Mouse (Mus musculus) ES-Bruce4 (cell line): Measurements from ENCODE around the gene Rpl36al. TPM values are rescaled to one million over a fixed set of nuclear protein-coding genes. Genes with fewer than 3 reads are reported as not detected.

ENCODE experiments used
- H3K27ac ChIP-seq: 2 replicates; pipeline ENCODE4 v1.5.1; 2012; ENCODE audit warnings: low read length, inconsistent platforms; ENCODE audit not compliant: insufficient read depth
- H3K27me3 ChIP-seq: 2 replicates; pipeline ENCODE4 v1.6.1; 2012; ENCODE audit warnings: mild to moderate bottlenecking, low read length, inconsistent platforms; ENCODE audit not compliant: control insufficient read depth, poor library complexity, insufficient read depth, severe bottlenecking
- H3K36me3 ChIP-seq: 2 replicates; pipeline ENCODE4 v1.6.1; 2012; ENCODE audit warnings: inconsistent platforms, mild to moderate bottlenecking, low read length, moderate library complexity; ENCODE audit not compliant: control insufficient read depth, poor library complexity, insufficient read depth, severe bottlenecking
- H3K4me1 ChIP-seq: one replicate; pipeline ENCODE4 v1.8.1; 2011; ENCODE audit warnings: low read length; ENCODE audit not compliant: control insufficient read depth, insufficient read depth
- H3K4me3 ChIP-seq: 2 replicates; pipeline ENCODE4 v1.5.1; 2011; ENCODE audit warnings: low read depth, mild to moderate bottlenecking, low read length
- H3K9ac ChIP-seq: 2 replicates; pipeline ENCODE4 v1.6.1; 2012; ENCODE audit warnings: low read depth, mild to moderate bottlenecking, inconsistent platforms; ENCODE audit not compliant: poor library complexity, severe bottlenecking
- H3K9me3 ChIP-seq: replicated peaks from 2 replicates; pipeline ENCODE4 v1.6.1; 2012; ENCODE audit warnings: mild to moderate bottlenecking, low read length, inconsistent platforms; ENCODE audit not compliant: control insufficient read depth, poor library complexity, insufficient read depth, severe bottlenecking
- CTCF ChIP-seq: IDR thresholded peaks from one replicate; pipeline ENCODE4 v1.8.1; 2011; ENCODE audit warnings: low read depth, low read length
- EP300 ChIP-seq: IDR thresholded peaks from 2 replicates; pipeline ENCODE4 v1.6.1; 2011; ENCODE audit warnings: low read depth, low read length; ENCODE audit not compliant: insufficient read depth
- POLR2A ChIP-seq: IDR thresholded peaks from one replicate; pipeline ENCODE4 v1.8.1; 2011; ENCODE audit warnings: low read length; ENCODE audit not compliant: insufficient read depth
- polyA plus RNA-seq: library from polyadenylated mRNA; stranded (reverse); fragments of >200 nt; gene quantifications from 2 replicates; pipeline ENCODE4 v1.2.4, GENCODE M21; 2011; ENCODE audit warnings: low read depth; ENCODE audit not compliant: missing spikeins, insufficient read depth, insufficient read length

Rpl36al gene
- polyA plus RNA-seq, 1 experiment = 714 TPM

- Histone ChIP-seq H3K36me3 (peaks cover 11% of the 10 kb centered on the region), H3K27ac (no peak overlapping the region)
- TF ChIP-seq POLR2A = no peak
- TF ChIP-seq EP300 = no peak
- no peak for TF ChIP-seq CTCF
These were observed 31.3 kb upstream of the Rpl36al start for GRCm38 (mm10) chr12:69215000-69215785.

GRCm38 (mm10) chr12:69214393-69214792 is 30.5 kb upstream of the Rpl36al start:
- Histone ChIP-seq H3K27me3 (no peaks in the 10 kb centered on the region), H3K9ac (no peak overlapping the region), H3K4me3 (no peak overlapping the region), H3K9me3 (no peaks in the 10 kb centered on the region), H3K4me1 (no peaks in the 10 kb centered on the region), H3K36me3 (peaks cover 11% of the 10 kb centered on the region), H3K27ac (no peak overlapping the region)
- TF ChIP-seq EP300 = no peak
- TF ChIP-seq POLR2A = no peak
- no peak for TF ChIP-seq CTCF

More at GRCm38 (mm10) chr12:69215000-69215785, 31.3 kb upstream of the Rpl36al start:
- Histone ChIP-seq H3K9me3 (no peaks in the 10 kb centered on the region), H3K4me1 (no peaks in the 10 kb centered on the region), H3K9ac (no peak overlapping the region), H3K4me3 (no peak overlapping the region), H3K27me3 (no peaks in the 10 kb centered on the region)

- Histone ChIP-seq H3K27me3 (no peaks in the 10 kb centered on the region), H3K4me3 (no peak overlapping the region), H3K27ac (no peak overlapping the region), H3K9me3 (no peaks in the 10 kb centered on the region), H3K4me1 (no peaks in the 10 kb centered on the region), H3K9ac (no peak overlapping the region), H3K36me3 (peaks cover 11% of the 10 kb centered on the region)
- no peak for TF ChIP-seq POLR2A
- no peak for TF ChIP-seq EP300
- no peak for TF ChIP-seq CTCF
These were observed 29.4 kb upstream of the Rpl36al start for GRCm38 (mm10) chr12:69213186-69213777.

- Histone ChIP-seq H3K9me3 (no peaks in the 10 kb centered on the region), H3K27me3 (no peaks in the 10 kb centered on the region), H3K4me1 (no peaks in the 10 kb centered on the region), H3K36me3 (peaks cover 12% of the 10 kb centered on the region), H3K9ac (peak overlapping the region; percentile 5; the same call in 1 of the 2 replicates), H3K4me3 (no peak overlapping the region), H3K27ac (0 out of 2 replicates have a peak overlapping the region, but pooled peaks have one; percentile 6)
- TF ChIP-seq POLR2A (no peak), CTCF (no peak), EP300 (no peak)
These were observed 27.2 kb upstream of the Rpl36al start for GRCm38 (mm10) chr12:69211057-69211456.

- Histone ChIP-seq H3K27ac (peak overlapping the region; percentile 90), H3K4me1 (no peaks in the 10 kb centered on the region), H3K4me3 (no peak overlapping the region), H3K36me3 (peaks cover 12% of the 10 kb centered on the region), H3K27me3 (no peaks in the 10 kb centered on the region), H3K9me3 (no peaks in the 10 kb centered on the region), H3K9ac (peak overlapping the region; percentile 5)
- TF ChIP-seq EP300 (0 out of 2 replicates have a peak, but pooled peaks have one; percentile 42), POLR2A (no peak), CTCF (no peak)
These were observed 26.4 kb upstream of the Rpl36al start for GRCm38 (mm10) chr12:69210056-69210979.
